Mouse (Mus musculus) bone marrow, adult 2 months (tissue): ENCODE data around the gene Fam83g.

Experiments
- CTCF ChIP-seq: fragments of 200-500 bp; IDR thresholded peaks from 2 replicates; pipeline ENCODE4 v1.5.1; 2011; ENCODE audit warnings: low read length, control low read depth; ENCODE audit not compliant: control insufficient read depth, insufficient read depth
- POLR2A ChIP-seq: fragments of 200-500 bp; IDR thresholded peaks from 2 replicates; pipeline ENCODE4 v1.6.1; 2011; ENCODE audit warnings: low read depth, mild to moderate bottlenecking, control low read depth, low read length, borderline replicate concordance; ENCODE audit not compliant: control insufficient read depth

DNA sequence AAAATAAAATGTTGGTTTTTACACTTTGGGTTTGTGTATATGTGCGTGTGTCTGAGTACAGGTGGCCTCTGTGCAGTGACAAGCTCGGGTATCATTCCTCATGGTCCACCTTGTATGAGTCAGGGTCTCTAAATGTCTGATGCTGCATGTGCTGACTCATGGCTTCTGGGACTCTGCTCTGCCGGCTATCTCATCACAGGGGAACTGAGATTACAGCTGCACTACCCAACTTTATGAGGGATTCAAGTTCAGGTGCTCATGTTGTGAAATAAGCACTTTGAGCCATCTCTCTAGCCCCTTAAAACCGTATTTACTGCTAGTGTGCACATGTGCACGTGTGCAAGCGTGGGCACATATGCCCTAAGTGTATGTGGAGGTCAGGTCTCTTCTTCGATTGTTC lies 48.8 kb downstream of the Fam83g start:
- TF ChIP-seq CTCF (no peak), POLR2A (no peak)
